Mouse (Mus musculus): ENCODE measurements around the gene Gm10945. TPM values are rescaled to one million over a fixed set of nuclear protein-coding genes. Genes with fewer than 3 reads are reported as not detected.

Gm10945 gene
- not detected for polyA plus RNA-seq (2012; fragmentation: generic; extraction: Trizol)

DNA sequence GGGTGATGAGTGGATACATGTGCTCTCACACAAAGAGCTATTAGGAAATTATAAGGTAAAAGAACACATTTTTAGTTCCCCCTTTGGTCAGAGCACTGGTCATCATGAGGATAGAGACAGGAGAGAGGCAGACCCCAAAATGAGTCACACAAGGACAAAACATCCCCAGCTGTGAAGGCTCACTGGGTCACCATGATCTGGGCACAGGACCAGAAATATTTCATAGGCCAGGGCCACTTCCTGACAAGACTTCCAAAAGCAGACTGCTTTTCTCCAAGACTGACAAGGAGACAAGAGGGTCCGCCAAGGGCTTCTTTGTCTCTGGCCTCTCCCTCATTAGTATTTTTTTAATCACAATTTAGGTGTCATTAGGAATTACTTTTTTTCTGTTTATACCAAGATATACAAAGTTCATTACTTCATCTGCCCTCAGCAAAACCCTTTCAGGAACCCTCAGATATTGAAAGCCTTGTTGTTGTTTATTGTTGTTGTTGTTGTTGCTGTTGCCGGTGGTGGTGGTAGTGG lies at the start of gene Gm10945:
Gene Gm10945, minus strand, starts transcription at position 475 of the 525 bp plus-strand sequence.

DNA sequence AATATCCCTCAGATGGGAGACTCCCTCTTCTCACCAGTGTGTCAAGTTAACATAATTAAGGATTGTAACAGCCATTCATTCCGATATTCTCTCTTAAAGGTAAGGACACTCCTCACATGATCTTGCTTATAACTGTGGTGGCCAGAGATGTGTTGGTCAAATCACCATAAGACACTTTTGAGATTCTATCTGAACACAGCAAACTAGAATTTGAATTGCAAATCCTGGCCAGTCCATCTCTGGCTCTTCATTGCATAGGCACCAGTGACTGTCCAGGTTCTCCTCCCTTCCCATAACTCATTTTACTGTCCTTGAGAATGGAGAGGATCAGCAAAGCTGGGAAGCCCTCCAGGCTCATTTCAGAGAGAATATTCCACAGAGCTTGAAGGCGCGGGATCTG lies 3.4 kb downstream of the Gm10945 start, which contains the start of gene Oprm1:
Gene Oprm1, plus strand, starts transcription at position 301 of the 400 bp plus-strand sequence.

Other genes starting within 250 kb of the Gm10945 start
- gene Oprm1, start 3.3 kb downstream of the Gm10945 start, polyA plus RNA-seq (2012; fragmentation: generic; extraction: Trizol): not detected